Mouse (Mus musculus): ENCODE results near the gene Bcor. TPM values are rescaled to one million over a fixed set of nuclear protein-coding genes. Genes with fewer than 3 reads are reported as not detected.

Bcor gene
- polyA plus RNA-seq, 1 experiment = 15.8 TPM

- H3K9ac ChIP-seq (ENCODE audit: low read depth, poor library complexity, severe bottlenecking) = peak overlapping the region; percentile 66
- peaks cover 6% of the 10 kb centered on the region for H3K27me3 ChIP-seq (ENCODE audit: control insufficient read depth, insufficient read depth, low read length, poor library complexity, severe bottlenecking)
- TF ChIP-seq EP300 (IDR thresholded peaks at IDR 0.05; ENCODE audit: insufficient read depth, low read depth, low read length) = no peak
- no peak for TF ChIP-seq POLR2A (IDR thresholded peaks at IDR 0.05; ENCODE audit: insufficient read depth, low read length)
- TF ChIP-seq CTCF (IDR thresholded peaks at IDR 0.05; ENCODE audit: low read depth, low read length) = no peak
- H3K4me3 ChIP-seq (ENCODE audit: low read depth, low read length) = peak overlapping the region; percentile 68
- H3K4me1 ChIP-seq (ENCODE audit: control insufficient read depth, insufficient read depth, low read length) = peaks cover 2% of the 10 kb centered on the region
- no peak overlapping the region for H3K27ac ChIP-seq (ENCODE audit: insufficient read depth, low read length)
- H3K9me3 ChIP-seq (replicated peaks; ENCODE audit: control insufficient read depth, insufficient read depth, low read length, poor library complexity, severe bottlenecking) = no peaks in the 10 kb centered on the region
- H3K36me3 ChIP-seq (ENCODE audit: control insufficient read depth, insufficient read depth, low read length, poor library complexity, severe bottlenecking) = no peaks in the 10 kb centered on the region
Observed at GRCm38 (mm10) chrX:12158244-12158820, 1.8 kb downstream of the Bcor start.

GRCm38 (mm10) chrX:12157331-12157930 lies 2.7 kb downstream of the Bcor start:
- Histone ChIP-seq H3K36me3 (ENCODE audit: control insufficient read depth, insufficient read depth, low read length, poor library complexity, severe bottlenecking) (no peaks in the 10 kb centered on the region), H3K27ac (ENCODE audit: insufficient read depth, low read length) (no peak overlapping the region), H3K4me3 (ENCODE audit: low read depth, low read length) (no peak overlapping the region), H3K4me1 (ENCODE audit: control insufficient read depth, insufficient read depth, low read length) (peaks cover 2% of the 10 kb centered on the region), H3K9ac (ENCODE audit: low read depth, poor library complexity, severe bottlenecking) (no peak overlapping the region; the same call in 1 of the 2 replicates), H3K27me3 (ENCODE audit: control insufficient read depth, insufficient read depth, low read length, poor library complexity, severe bottlenecking) (peaks cover 6% of the 10 kb centered on the region), H3K9me3 (replicated peaks; ENCODE audit: control insufficient read depth, insufficient read depth, low read length, poor library complexity, severe bottlenecking) (no peaks in the 10 kb centered on the region)
- no peak for TF ChIP-seq POLR2A (IDR thresholded peaks at IDR 0.05; ENCODE audit: insufficient read depth, low read length)
- no peak for TF ChIP-seq CTCF (IDR thresholded peaks at IDR 0.05; ENCODE audit: low read depth, low read length)
- TF ChIP-seq EP300 (IDR thresholded peaks at IDR 0.05; ENCODE audit: insufficient read depth, low read depth, low read length) = no peak

GRCm38 (mm10) chrX:12155842-12156291 lies 4.3 kb downstream of the Bcor start:
- peak overlapping the region; percentile 19 for H3K4me3 ChIP-seq (ENCODE audit: low read depth, low read length)
- H3K27me3 ChIP-seq (ENCODE audit: control insufficient read depth, insufficient read depth, low read length, poor library complexity, severe bottlenecking) = peaks cover 6% of the 10 kb centered on the region
- peaks cover 2% of the 10 kb centered on the region for H3K4me1 ChIP-seq (ENCODE audit: control insufficient read depth, insufficient read depth, low read length)
- no peak for TF ChIP-seq POLR2A (IDR thresholded peaks at IDR 0.05; ENCODE audit: insufficient read depth, low read length)
- no peak for TF ChIP-seq EP300 (IDR thresholded peaks at IDR 0.05; ENCODE audit: insufficient read depth, low read depth, low read length)
- no peak for TF ChIP-seq CTCF (IDR thresholded peaks at IDR 0.05; ENCODE audit: low read depth, low read length)
- peak overlapping the region; percentile 64 for H3K9ac ChIP-seq (ENCODE audit: low read depth, poor library complexity, severe bottlenecking)
- no peaks in the 10 kb centered on the region for H3K36me3 ChIP-seq (ENCODE audit: control insufficient read depth, insufficient read depth, low read length, poor library complexity, severe bottlenecking)
- H3K9me3 ChIP-seq (replicated peaks; ENCODE audit: control insufficient read depth, insufficient read depth, low read length, poor library complexity, severe bottlenecking) = no peaks in the 10 kb centered on the region
- H3K27ac ChIP-seq (ENCODE audit: insufficient read depth, low read length) = no peak overlapping the region

- Histone ChIP-seq H3K9ac (ENCODE audit: low read depth, poor library complexity, severe bottlenecking) (peak overlapping the region; percentile 64), H3K36me3 (ENCODE audit: control insufficient read depth, insufficient read depth, low read length, poor library complexity, severe bottlenecking) (no peaks in the 10 kb centered on the region), H3K27ac (ENCODE audit: insufficient read depth, low read length) (no peak overlapping the region), H3K9me3 (replicated peaks; ENCODE audit: control insufficient read depth, insufficient read depth, low read length, poor library complexity, severe bottlenecking) (no peaks in the 10 kb centered on the region), H3K4me3 (ENCODE audit: low read depth, low read length) (peak overlapping the region; percentile 19; the same call in 1 of the 2 replicates), H3K4me1 (ENCODE audit: control insufficient read depth, insufficient read depth, low read length) (peaks cover 2% of the 10 kb centered on the region), H3K27me3 (ENCODE audit: control insufficient read depth, insufficient read depth, low read length, poor library complexity, severe bottlenecking) (peaks cover 6% of the 10 kb centered on the region)
- TF ChIP-seq CTCF (IDR thresholded peaks at IDR 0.05; ENCODE audit: low read depth, low read length) = no peak
- TF ChIP-seq EP300 (IDR thresholded peaks at IDR 0.05; ENCODE audit: insufficient read depth, low read depth, low read length) = no peak
- no peak for TF ChIP-seq POLR2A (IDR thresholded peaks at IDR 0.05; ENCODE audit: insufficient read depth, low read length)
Observed at GRCm38 (mm10) chrX:12155068-12155840, 4.9 kb downstream of the Bcor start.

- Histone ChIP-seq H3K9ac (ENCODE audit: low read depth, poor library complexity, severe bottlenecking) (peak overlapping the region; percentile 80; the same call in 1 of the 2 replicates), H3K9me3 (replicated peaks; ENCODE audit: control insufficient read depth, insufficient read depth, low read length, poor library complexity, severe bottlenecking) (no peaks in the 10 kb centered on the region), H3K4me3 (ENCODE audit: low read depth, low read length) (no peak overlapping the region), H3K27ac (ENCODE audit: insufficient read depth, low read length) (peak overlapping the region; percentile 86), H3K36me3 (ENCODE audit: control insufficient read depth, insufficient read depth, low read length, poor library complexity, severe bottlenecking) (no peaks in the 10 kb centered on the region), H3K27me3 (ENCODE audit: control insufficient read depth, insufficient read depth, low read length, poor library complexity, severe bottlenecking) (peaks cover 5% of the 10 kb centered on the region), H3K4me1 (ENCODE audit: control insufficient read depth, insufficient read depth, low read length) (peaks cover 2% of the 10 kb centered on the region)
- TF ChIP-seq EP300 (IDR thresholded peaks at IDR 0.05; ENCODE audit: insufficient read depth, low read depth, low read length) = no peak
- TF ChIP-seq CTCF (IDR thresholded peaks at IDR 0.05; ENCODE audit: low read depth, low read length) = no peak
- no peak for TF ChIP-seq POLR2A (IDR thresholded peaks at IDR 0.05; ENCODE audit: insufficient read depth, low read length)
Observed at GRCm38 (mm10) chrX:12153141-12154095, 6.7 kb downstream of the Bcor start.

Measured in ES-Bruce4 (cell line).